Mouse (Mus musculus): ENCODE measurements around the gene Asxl2. TPM values are rescaled to one million over a fixed set of nuclear protein-coding genes. Genes with fewer than 3 reads are reported as not detected.

The Asxl2 gene
- polyA plus RNA-seq, 1 experiment from 2014 or later = 22.0 TPM

- Histone ChIP-seq H3K4me1 (replicated peaks; ENCODE audit: control insufficient read depth, insufficient read depth, low read length) (no peaks in the 10 kb centered on the region), H3K9me3 (ENCODE audit: control insufficient read depth, low read length) (no peaks in the 10 kb centered on the region), H3K36me3 (ENCODE audit: control insufficient read depth, insufficient read depth, low read length) (no peaks in the 10 kb centered on the region), H3K4me3 (ENCODE audit: low read depth, low read length) (no peak overlapping the region), H3K9ac (ENCODE audit: low read length) (no peak overlapping the region), H3K4me2 (ENCODE audit: low read depth, low read length, severe bottlenecking) (no peak overlapping the region), H3K27ac (ENCODE audit: low read depth, low read length) (no peak overlapping the region), H3K27me3 (ENCODE audit: control insufficient read depth, insufficient read depth, low read length) (no peaks in the 10 kb centered on the region)
- DNase-seq (ENCODE audit: low spot score) (no peak), ATAC-seq (replicated peaks; ENCODE audit: low FRiP score) (no peak)
- 93% methylated on average over 1 of the region's 1 CpGs for WGBS
Observed at GRCm38 (mm10) chr12:3422786-3423185, 3.9 kb upstream of the Asxl2 start.

- no peak overlapping the region for H3K9ac ChIP-seq (ENCODE audit: low read length)
- H3K4me2 ChIP-seq (ENCODE audit: low read depth, low read length, severe bottlenecking) = no peak overlapping the region
- no peaks in the 10 kb centered on the region for H3K9me3 ChIP-seq (ENCODE audit: control insufficient read depth, low read length)
- DNase-seq (ENCODE audit: low spot score) (no peak), ATAC-seq (replicated peaks; ENCODE audit: low FRiP score) (no peak)
- no peak overlapping the region for H3K27ac ChIP-seq (ENCODE audit: low read depth, low read length)
- H3K4me1 ChIP-seq (replicated peaks; ENCODE audit: control insufficient read depth, insufficient read depth, low read length) = no peaks in the 10 kb centered on the region
- H3K27me3 ChIP-seq (ENCODE audit: control insufficient read depth, insufficient read depth, low read length) = no peaks in the 10 kb centered on the region
- WGBS = 94% methylated on average over 2 of the region's 2 CpGs
- no peaks in the 10 kb centered on the region for H3K36me3 ChIP-seq (ENCODE audit: control insufficient read depth, insufficient read depth, low read length)
- no peak overlapping the region for H3K4me3 ChIP-seq (ENCODE audit: low read depth, low read length)
Observed at GRCm38 (mm10) chr12:3424179-3424578, 2.5 kb upstream of the Asxl2 start.

- H3K4me3 ChIP-seq (ENCODE audit: low read depth, low read length) = peak overlapping the region; percentile 90
- H3K27ac ChIP-seq (ENCODE audit: low read depth, low read length) = peak overlapping the region; percentile 77; the same call in 1 of the 2 replicates
- no peaks in the 10 kb centered on the region for H3K27me3 ChIP-seq (ENCODE audit: control insufficient read depth, insufficient read depth, low read length)
- no peaks in the 10 kb centered on the region for H3K36me3 ChIP-seq (ENCODE audit: control insufficient read depth, insufficient read depth, low read length)
- peak overlapping the region; percentile 93; the same call in 1 of the 2 replicates for H3K9ac ChIP-seq (ENCODE audit: low read length)
- peak overlapping the region; percentile 56 for H3K4me2 ChIP-seq (ENCODE audit: low read depth, low read length, severe bottlenecking)
- no peaks in the 10 kb centered on the region for H3K9me3 ChIP-seq (ENCODE audit: control insufficient read depth, low read length)
- no peak for DNase-seq (ENCODE audit: low spot score)
- ATAC-seq (replicated peaks; ENCODE audit: low FRiP score) = peak; percentile 25; the same call in 1 of the 2 replicates
- WGBS = 48% methylated on average over 15 of the region's 15 CpGs
- no peaks in the 10 kb centered on the region for H3K4me1 ChIP-seq (replicated peaks; ENCODE audit: control insufficient read depth, insufficient read depth, low read length)
Observed at GRCm38 (mm10) chr12:3425375-3426341, 999 bp upstream of the Asxl2 start.

GRCm38 (mm10) chr12:3427067-3427889 is 621 bp downstream of the Asxl2 start:
- Histone ChIP-seq H3K4me1 (replicated peaks; ENCODE audit: control insufficient read depth, insufficient read depth, low read length) (no peaks in the 10 kb centered on the region), H3K27me3 (ENCODE audit: control insufficient read depth, insufficient read depth, low read length) (no peaks in the 10 kb centered on the region), H3K4me3 (ENCODE audit: low read depth, low read length) (peak overlapping the region; percentile 90), H3K36me3 (ENCODE audit: control insufficient read depth, insufficient read depth, low read length) (no peaks in the 10 kb centered on the region), H3K9ac (ENCODE audit: low read length) (peak overlapping the region; percentile 93), H3K27ac (ENCODE audit: low read depth, low read length) (peak overlapping the region; percentile 89), H3K9me3 (ENCODE audit: control insufficient read depth, low read length) (no peaks in the 10 kb centered on the region), H3K4me2 (ENCODE audit: low read depth, low read length, severe bottlenecking) (peak overlapping the region; percentile 56)
- ATAC-seq (replicated peaks; ENCODE audit: low FRiP score) (peak; percentile 64), DNase-seq (ENCODE audit: low spot score) (peak; percentile 82)
- under 1% methylated on average over 64 of the region's 65 CpGs for WGBS

- no peaks in the 10 kb centered on the region for H3K27me3 ChIP-seq (ENCODE audit: control insufficient read depth, insufficient read depth, low read length)
- no peak overlapping the region for H3K27ac ChIP-seq (ENCODE audit: low read depth, low read length)
- ATAC-seq (replicated peaks; ENCODE audit: low FRiP score) (no peak), DNase-seq (ENCODE audit: low spot score) (no peak)
- H3K4me3 ChIP-seq (ENCODE audit: low read depth, low read length) = peak overlapping the region; percentile 90
- no peaks in the 10 kb centered on the region for H3K9me3 ChIP-seq (ENCODE audit: control insufficient read depth, low read length)
- peak overlapping the region; percentile 56; the same call in 1 of the 2 replicates for H3K4me2 ChIP-seq (ENCODE audit: low read depth, low read length, severe bottlenecking)
- H3K36me3 ChIP-seq (ENCODE audit: control insufficient read depth, insufficient read depth, low read length) = no peaks in the 10 kb centered on the region
- no peak overlapping the region; the same call in 1 of the 2 replicates for H3K9ac ChIP-seq (ENCODE audit: low read length)
- WGBS = 69% methylated on average over 11 of the region's 11 CpGs
- no peaks in the 10 kb centered on the region for H3K4me1 ChIP-seq (replicated peaks; ENCODE audit: control insufficient read depth, insufficient read depth, low read length)
Observed at GRCm38 (mm10) chr12:3427891-3428775, 1.5 kb downstream of the Asxl2 start.

- Histone ChIP-seq H3K9ac (ENCODE audit: low read length) (no peak overlapping the region), H3K36me3 (ENCODE audit: control insufficient read depth, insufficient read depth, low read length) (no peaks in the 10 kb centered on the region; the same call in 1 of the 2 replicates), H3K27ac (ENCODE audit: low read depth, low read length) (no peak overlapping the region), H3K9me3 (ENCODE audit: control insufficient read depth, low read length) (no peaks in the 10 kb centered on the region), H3K27me3 (ENCODE audit: control insufficient read depth, insufficient read depth, low read length) (no peaks in the 10 kb centered on the region), H3K4me3 (ENCODE audit: low read depth, low read length) (no peak overlapping the region), H3K4me2 (ENCODE audit: low read depth, low read length, severe bottlenecking) (no peak overlapping the region), H3K4me1 (replicated peaks; ENCODE audit: control insufficient read depth, insufficient read depth, low read length) (no peaks in the 10 kb centered on the region)
- DNase-seq (ENCODE audit: low spot score) (no peak), ATAC-seq (replicated peaks; ENCODE audit: low FRiP score) (no peak)
- 90% methylated on average over 2 of the region's 2 CpGs for WGBS
Observed at GRCm38 (mm10) chr12:3429681-3430442, 3.2 kb downstream of the Asxl2 start.

- Histone ChIP-seq H3K4me1 (replicated peaks; ENCODE audit: control insufficient read depth, insufficient read depth, low read length) (no peaks in the 10 kb centered on the region), H3K9ac (ENCODE audit: low read length) (no peak overlapping the region), H3K27me3 (ENCODE audit: control insufficient read depth, insufficient read depth, low read length) (no peaks in the 10 kb centered on the region), H3K9me3 (ENCODE audit: control insufficient read depth, low read length) (no peaks in the 10 kb centered on the region), H3K36me3 (ENCODE audit: control insufficient read depth, insufficient read depth, low read length) (no peaks in the 10 kb centered on the region; the same call in 1 of the 2 replicates), H3K27ac (ENCODE audit: low read depth, low read length) (no peak overlapping the region), H3K4me3 (ENCODE audit: low read depth, low read length) (no peak overlapping the region), H3K4me2 (ENCODE audit: low read depth, low read length, severe bottlenecking) (no peak overlapping the region)
- DNase-seq (ENCODE audit: low spot score) (no peak), ATAC-seq (replicated peaks; ENCODE audit: low FRiP score) (no peak)
Observed at GRCm38 (mm10) chr12:3430443-3430753, 3.7 kb downstream of the Asxl2 start.
